Mouse (Mus musculus) lung, postnatal 0 days (tissue): ENCODE results near the gene S100a8. TPM values are rescaled to one million over a fixed set of nuclear protein-coding genes. Genes with fewer than 3 reads are reported as not detected.

ENCODE experiments used
- ATAC-seq: fragments of 200-750 bp; cut with Nextera tagmentation; 2 replicates; pipeline ENCODE4 v1.8.0; 2017; ENCODE audit warnings: moderate library complexity
- DNase-seq: peaks from one replicate; pipeline ENCODE4 v3.0.0-alpha.2; 2016; ENCODE audit warnings: low spot score
- H3K27ac ChIP-seq: fragments of 300-500 bp; sonication (generic); 2 replicates; pipeline ENCODE4 v1.5.1; 2014; ENCODE audit warnings: antibody characterized with exemption, mild to moderate bottlenecking, low read length, mixed read lengths
- H3K27me3 ChIP-seq: fragments of 300-500 bp; sonication (generic); replicated peaks from 2 replicates; pipeline ENCODE4 v1.6.1; 2014; ENCODE audit warnings: low read length, mixed read lengths; ENCODE audit not compliant: insufficient read depth
- H3K36me3 ChIP-seq: fragments of 300-500 bp; sonication (generic); 2 replicates; pipeline ENCODE4 v1.6.1; 2014; ENCODE audit warnings: low read length, mixed read lengths; ENCODE audit not compliant: insufficient read depth
- H3K4me1 ChIP-seq: fragments of 300-500 bp; sonication (generic); 2 replicates; pipeline ENCODE4 v1.6.1; 2014; ENCODE audit warnings: antibody characterized with exemption, low read depth, low read length, mixed read lengths; ENCODE audit not compliant: insufficient read depth
- H3K4me2 ChIP-seq: fragments of 300-500 bp; sonication (generic); replicated peaks from 2 replicates; pipeline ENCODE4 v1.6.1; 2014; ENCODE audit warnings: low read depth, mild to moderate bottlenecking, low read length, moderate library complexity, mixed read lengths
- H3K4me3 ChIP-seq: fragments of 300-500 bp; sonication (generic); 2 replicates; pipeline ENCODE4 v1.5.1; 2014; ENCODE audit warnings: low read depth, low read length
- H3K9ac ChIP-seq: fragments of 300-500 bp; sonication (generic); replicated peaks from 2 replicates; pipeline ENCODE4 v1.6.1; 2014; ENCODE audit warnings: low read depth, mild to moderate bottlenecking
- H3K9me3 ChIP-seq: fragments of 300-500 bp; sonication (generic); 2 replicates; pipeline ENCODE4 v1.6.1; 2016; ENCODE audit warnings: low read length, mixed read lengths
- CTCF ChIP-seq: IDR thresholded peaks from 2 replicates; pipeline ENCODE4 v1.5.1; 2016; ENCODE audit warnings: antibody characterized with exemption, mild to moderate bottlenecking
- EP300 ChIP-seq: IDR thresholded peaks from 2 replicates; pipeline ENCODE4 v1.6.1; 2016; ENCODE audit warnings: antibody characterized with exemption, mild to moderate bottlenecking, control low read depth
- WGBS: fragments of 180-500 bp; shearing (Covaris S2); extraction: QIAGEN DNeasy Blood & Tissue Kit; methylation state at CpG from one replicate; pipeline ENCODE4 v1.1.7; 2014; 5-methylcytosine and 5-hydroxymethylcytosine counted together
- polyA plus RNA-seq: library from polyadenylated mRNA; unstranded; fragments of >200 nt; fragmentation: Nextera tagmentation; extraction: Ambion mirVana; gene quantifications from 2 replicates; pipeline ENCODE4 v1.2.1, GENCODE M21; 2015

The S100a8 gene
- polyA plus RNA-seq, 1 experiment from 2014 or later: 333 TPM

- WGBS: 74% methylated on average over 4 of the region's 4 CpGs
- Histone ChIP-seq H3K36me3 (no peaks in the 10 kb centered on the region), H3K9me3 (no peaks in the 10 kb centered on the region), H3K4me2 (no peak overlapping the region), H3K4me3 (no peak overlapping the region), H3K9ac (no peak overlapping the region), H3K27me3 (no peaks in the 10 kb centered on the region), H3K4me1 (no peaks in the 10 kb centered on the region), H3K27ac (no peak overlapping the region)
- DNase-seq (peak; percentile 39), ATAC-seq (0 out of 2 replicates have a peak, but pooled peaks have one; percentile 37)
- TF ChIP-seq CTCF (peak; percentile 75), EP300 (no peak)
Observed at GRCm38 (mm10) chr3:90627807-90628206, 41.0 kb upstream of the S100a8 start.

GRCm38 (mm10) chr3:90629298-90629697 lies 39.5 kb upstream of the S100a8 start:
- Histone ChIP-seq H3K4me2 (no peak overlapping the region), H3K9me3 (no peaks in the 10 kb centered on the region), H3K4me3 (no peak overlapping the region), H3K27me3 (no peaks in the 10 kb centered on the region), H3K4me1 (no peaks in the 10 kb centered on the region), H3K36me3 (no peaks in the 10 kb centered on the region), H3K9ac (no peak overlapping the region), H3K27ac (no peak overlapping the region)
- 63% methylated on average over 2 of the region's 2 CpGs for WGBS
- ATAC-seq (peak; percentile 83), DNase-seq (peak; percentile 76)
- TF ChIP-seq EP300 (no peak), CTCF (no peak)

GRCm38 (mm10) chr3:90631984-90632383 lies 36.8 kb upstream of the S100a8 start:
- Histone ChIP-seq H3K27ac (no peak overlapping the region), H3K9me3 (no peaks in the 10 kb centered on the region), H3K4me3 (no peak overlapping the region), H3K4me1 (no peaks in the 10 kb centered on the region), H3K36me3 (no peaks in the 10 kb centered on the region), H3K9ac (no peak overlapping the region), H3K4me2 (no peak overlapping the region), H3K27me3 (no peaks in the 10 kb centered on the region)
- TF ChIP-seq EP300: no peak
- TF ChIP-seq CTCF: no peak
- 63% methylated on average over 2 of the region's 2 CpGs for WGBS
- no peak for DNase-seq
- no peak for ATAC-seq

GRCm38 (mm10) chr3:90638511-90639275 lies 30.1 kb upstream of the S100a8 start:
- Histone ChIP-seq H3K27me3 (no peaks in the 10 kb centered on the region), H3K36me3 (no peaks in the 10 kb centered on the region), H3K4me1 (no peaks in the 10 kb centered on the region), H3K9me3 (no peaks in the 10 kb centered on the region), H3K27ac (no peak overlapping the region), H3K4me3 (no peak overlapping the region), H3K9ac (no peak overlapping the region), H3K4me2 (no peak overlapping the region)
- ATAC-seq (no peak), DNase-seq (no peak)
- TF ChIP-seq EP300: no peak
- no peak for TF ChIP-seq CTCF
- WGBS: 60% methylated on average over 1 of the region's 1 CpGs

GRCm38 (mm10) chr3:90639511-90640154 lies 29.1 kb upstream of the S100a8 start:
- ATAC-seq (no peak), DNase-seq (peak; percentile 39)
- no peak overlapping the region for H3K9ac ChIP-seq
- H3K36me3 ChIP-seq: no peaks in the 10 kb centered on the region
- H3K27me3 ChIP-seq: no peaks in the 10 kb centered on the region
- no peak overlapping the region for H3K4me3 ChIP-seq
- H3K4me2 ChIP-seq: no peak overlapping the region
- H3K27ac ChIP-seq: no peak overlapping the region
- H3K9me3 ChIP-seq: no peaks in the 10 kb centered on the region
- peak; percentile 78 for TF ChIP-seq CTCF
- no peak for TF ChIP-seq EP300
- WGBS: 51% methylated on average over 7 of the region's 7 CpGs
- no peaks in the 10 kb centered on the region for H3K4me1 ChIP-seq

- TF ChIP-seq CTCF (no peak), EP300 (no peak)
- no peak overlapping the region for H3K4me2 ChIP-seq
- H3K4me1 ChIP-seq: no peaks in the 10 kb centered on the region
- DNase-seq (no peak), ATAC-seq (no peak)
- 80% methylated on average over 7 of the region's 7 CpGs for WGBS
- no peak overlapping the region for H3K4me3 ChIP-seq
- H3K27me3 ChIP-seq: no peaks in the 10 kb centered on the region
- H3K9me3 ChIP-seq: no peaks in the 10 kb centered on the region
- no peak overlapping the region for H3K27ac ChIP-seq
- H3K36me3 ChIP-seq: no peaks in the 10 kb centered on the region
- H3K9ac ChIP-seq: no peak overlapping the region
Observed at GRCm38 (mm10) chr3:90640981-90641380, 27.8 kb upstream of the S100a8 start.
